Mouse (Mus musculus): ENCODE measurements around the gene Nrxn2.

GRCm38 (mm10) chr19:6536696-6537095 is 118.2 kb downstream of the Nrxn2 start:
- TF ChIP-seq CTCF (IDR thresholded peaks at IDR 0.05; ENCODE audit: extremely low read depth, insufficient read depth, insufficient read length, insufficient replicate concordance) (no peak), POLR2A (IDR thresholded peaks at IDR 0.05; ENCODE audit: low read depth, low read length) (no peak)
